21 mouse cellular contexts compared by ENCODE assay signal in the genomic region with DNA sequence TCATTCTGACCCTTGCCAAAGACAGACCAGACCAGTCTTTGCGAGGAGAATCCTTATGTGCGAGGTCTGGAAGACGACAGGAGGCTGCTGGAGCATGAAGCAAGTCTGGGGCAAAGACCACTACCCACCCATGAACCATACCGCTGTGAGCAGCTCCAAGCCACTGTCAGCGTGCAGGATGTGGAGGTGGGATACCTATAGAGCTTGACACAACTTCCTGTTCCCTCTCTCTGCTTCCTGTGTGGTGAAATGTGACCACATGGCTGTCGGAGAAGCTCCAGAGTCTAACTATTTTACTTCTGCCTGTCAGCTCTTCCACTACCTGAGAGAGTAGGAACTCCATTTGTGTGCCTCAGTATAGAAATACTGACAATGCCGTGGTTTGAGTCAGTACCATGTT. TPM values are rescaled to one million over a fixed set of nuclear protein-coding genes. Genes with fewer than 3 reads are reported as not detected.
DNase-seq lines count a peak whose midpoint lies in the region; ATAC-seq and TF ChIP-seq lines count a peak whose summit lies in the region.
"Had no signal": no experiment of that assay in that cellular context is flagged by ENCODE, and none has a peak within 500 bp of the region (broad histone marks: within the 10 kb centered on the region; RNA-seq: fewer than 3 reads in every experiment).

No protein-coding gene starts in this region.

- TF ChIP-seq POLR2A in lung, adult 2 months (IDR thresholded peaks at IDR 0.05; ENCODE audit: borderline replicate concordance, extremely low read depth, low read depth, low read length) = no peak

- 62% methylated on average over 7 of the region's 7 CpGs for WGBS in lung, adult 2 months
- 83% methylated on average over 7 of the region's 7 CpGs for WGBS in intestine, embryonic 15.5 days

- no peaks in the 10 kb centered on the region for H3K9me3 ChIP-seq in intestine, embryonic 15.5 days
- H3K9me3 ChIP-seq: heart, embryonic 13.5 days; kidney, embryonic 15.5 days; lung, embryonic 15.5 days; megakaryocyte, embryonic 14.5 days; neural tube, embryonic 15.5 days had no signal

- DNase-seq in lung, postnatal 25 days (ENCODE audit: low spot score) = peak; percentile 18
- no peak for DNase-seq in lung, adult 2 months
- DNase-seq in T-cell, adult 2 months (ENCODE audit: low spot score) = peak; percentile 80
- DNase-seq in thymus, postnatal 10 days (ENCODE audit: low spot score in 2 of 2) = peak; percentile 43 to 47
- no peak for DNase-seq in layer of hippocampus, adult 9-10 months (ENCODE audit: low spot score)
- DNase-seq in urinary bladder, postnatal 4 days (ENCODE audit: low spot score in 2 of 2) = no peak
- DNase-seq: adrenal gland, postnatal 14 days; cerebellum, postnatal 14 days; forebrain, postnatal 0 days; gastrocnemius, postnatal 25 days; heart, postnatal 4 days; right cerebral cortex, adult 18-20 months had no signal

- H3K4me3 ChIP-seq in lung, adult 2 months (replicated peaks; ENCODE audit: extremely low read depth, low read depth, low read length) = no peak overlapping the region
- H3K4me3 ChIP-seq in intestine, embryonic 15.5 days (replicated peaks) = no peak overlapping the region
- H3K4me3 ChIP-seq: erythroblast, embryonic 14.5 days; heart, embryonic 13.5 days; kidney, embryonic 15.5 days; lung, embryonic 15.5 days; megakaryocyte, embryonic 14.5 days; neural tube, embryonic 15.5 days had no signal

- no peaks in the 10 kb centered on the region for H3K4me1 ChIP-seq in lung, adult 2 months (ENCODE audit: control insufficient read depth, insufficient read depth, low read length)
- no peaks in the 10 kb centered on the region for H3K4me1 ChIP-seq in intestine, embryonic 15.5 days (replicated peaks)
- H3K4me1 ChIP-seq: heart, embryonic 13.5 days; kidney, embryonic 15.5 days; lung, embryonic 15.5 days; neural tube, embryonic 15.5 days had no signal

- no peak overlapping the region for H3K27ac ChIP-seq in intestine, embryonic 15.5 days
- H3K27ac ChIP-seq: heart, embryonic 13.5 days; kidney, embryonic 15.5 days; lung, embryonic 15.5 days; neural tube, embryonic 15.5 days had no signal

- ATAC-seq in megakaryocyte progenitor cell, adult 5-6 weeks (replicated peaks; ENCODE audit: poor library complexity) = peak; percentile 91
- ATAC-seq in intestine, embryonic 15.5 days = no peak
- ATAC-seq: forebrain, postnatal 0 days had no signal

- no peak for TF ChIP-seq CTCF in lung, adult 2 months (IDR thresholded peaks at IDR 0.05; ENCODE audit: insufficient read depth, low read length)

- no peaks in the 10 kb centered on the region for H3K27me3 ChIP-seq in intestine, embryonic 15.5 days (replicated peaks)
- H3K27me3 ChIP-seq: heart, embryonic 13.5 days; kidney, embryonic 15.5 days; lung, embryonic 15.5 days; neural tube, embryonic 15.5 days had no signal

- H3K4me2 ChIP-seq in intestine, embryonic 15.5 days (replicated peaks) = no peak overlapping the region
- H3K4me2 ChIP-seq: heart, embryonic 13.5 days; kidney, embryonic 15.5 days; lung, embryonic 15.5 days; neural tube, embryonic 15.5 days had no signal

- H3K36me3 ChIP-seq in intestine, embryonic 15.5 days = no peaks in the 10 kb centered on the region
- H3K36me3 ChIP-seq: heart, embryonic 13.5 days; kidney, embryonic 15.5 days; lung, embryonic 15.5 days; neural tube, embryonic 15.5 days had no signal

- no peak overlapping the region for H3K9ac ChIP-seq in intestine, embryonic 15.5 days
- H3K9ac ChIP-seq: forebrain, postnatal 0 days; heart, embryonic 13.5 days; kidney, embryonic 15.5 days; lung, embryonic 15.5 days; neural tube, embryonic 15.5 days had no signal

RNA-seq across cellular contexts. Expression of a gene that starts 45.8 kb away (rescaled TPM):
- 0.04 and 0.27 TPM in 2 replicates for polyA plus RNA-seq in lung, adult 2 months (2012; rRNA removed)
- not detected in 2 replicates for total RNA-seq in megakaryocyte progenitor cell, adult 5-6 weeks (2015)
- not detected in 2 replicates for total RNA-seq in megakaryocyte progenitor cell, adult 5-6 weeks (2017)
- polyA plus RNA-seq in intestine, embryonic 15.5 days (2015; fragmentation: Nextera tagmentation; extraction: Ambion mirVana) = 72.4 and 75.1 TPM in 2 replicates
- total RNA-seq: gastrocnemius, postnatal 25 days; heart, postnatal 4 days; MEL had no signal
- polyA plus RNA-seq: erythroblast, embryonic 14.5 days had no signal

Comparison
In these comparisons a context has a peak if more than half of its experiments do, and no peak if none do; other contexts are left out.
1. DNase-seq: peak in lung, postnatal 25 days (single experiment), T-cell, adult 2 months (single experiment) and thymus, postnatal 10 days (2 of 2); none in lung, adult 2 months (single experiment), layer of hippocampus, adult 9-10 months (single experiment) and urinary bladder, postnatal 4 days (0 of 2).
2. RNA of a gene that starts 45.8 kb away (polyA plus RNA-seq): 72.4 to 75.1 TPM in intestine, embryonic 15.5 days; 0.04 to 0.27 TPM in lung, adult 2 months; every median in the first group is over 10 times any median in the second.